Mouse (Mus musculus) liver, adult 2 months (tissue): ENCODE data around the gene Fhit. TPM values are rescaled to one million over a fixed set of nuclear protein-coding genes. Genes with fewer than 3 reads are reported as not detected.

Experiments
- DNase-seq: peaks from one replicate; pipeline ENCODE4 v3.0.0-alpha.2; 2011; ENCODE audit warnings: low read depth, low spot score; ENCODE audit errors: extremely low read depth
- H3K27ac ChIP-seq: fragments of 200-500 bp; replicated peaks from 2 replicates; pipeline ENCODE4 v1.5.1; 2012; ENCODE audit warnings: low read depth, mild to moderate bottlenecking, control low read depth, inconsistent platforms, low read length; ENCODE audit not compliant: insufficient read depth
- H3K27me3 ChIP-seq: fragments of 200-500 bp; 2 replicates; pipeline ENCODE4 v1.6.1; 2012; ENCODE audit warnings: mild to moderate bottlenecking, moderate library complexity, low read length, inconsistent platforms; ENCODE audit not compliant: control insufficient read depth, insufficient read depth
- H3K36me3 ChIP-seq: fragments of 200-500 bp; 2 replicates; pipeline ENCODE4 v1.6.1; 2012; ENCODE audit warnings: low read length, inconsistent platforms; ENCODE audit not compliant: control insufficient read depth, insufficient read depth
- H3K4me1 ChIP-seq: fragments of 200-500 bp; 2 replicates; pipeline ENCODE4 v1.6.1; 2011; ENCODE audit warnings: low read length; ENCODE audit not compliant: control insufficient read depth, insufficient read depth
- H3K4me3 ChIP-seq: fragments of 200-500 bp; 2 replicates; pipeline ENCODE4 v1.5.1; 2011; ENCODE audit warnings: low read depth, mild to moderate bottlenecking, control low read depth, low read length, moderate library complexity; ENCODE audit not compliant: insufficient read depth
- H3K79me2 ChIP-seq: fragments of 200-500 bp; 2 replicates; pipeline ENCODE4 v1.6.1; 2012; ENCODE audit warnings: inconsistent platforms, mild to moderate bottlenecking, low read length, moderate library complexity; ENCODE audit not compliant: control insufficient read depth, insufficient read depth
- H3K9ac ChIP-seq: fragments of 200-500 bp; 2 replicates; pipeline ENCODE4 v1.6.1; 2012; ENCODE audit warnings: low read depth, mild to moderate bottlenecking, control low read depth, inconsistent platforms, low read length
- CTCF ChIP-seq: fragments of 200-500 bp; IDR thresholded peaks from 2 replicates; pipeline ENCODE4 v1.5.1; 2011; ENCODE audit warnings: low read depth, low read length, control low read depth
- POLR2A ChIP-seq: fragments of 200-500 bp; IDR thresholded peaks from 2 replicates; pipeline ENCODE4 v1.6.1; 2011; ENCODE audit warnings: low read length, control low read depth; ENCODE audit not compliant: insufficient read depth; ENCODE audit errors: extremely low read depth
- WGBS: fragments of 180-500 bp; shearing (Covaris S2); methylation state at CpG from one replicate; pipeline ENCODE4 v1.1.7; 2018; 5-methylcytosine and 5-hydroxymethylcytosine counted together
- polyA plus RNA-seq: library from polyadenylated mRNA; depleted of rRNA; stranded (reverse); fragments of >200 nt; gene quantifications from 2 replicates; pipeline ENCODE4 v1.2.3, GENCODE M21; 2012
- total RNA-seq: library from RNA; depleted of rRNA; stranded (reverse); fragments of >200 nt; gene quantifications from 2 replicates; pipeline ENCODE4 v1.2.3, GENCODE M21; 2014

Gene Fhit
- total and polyA plus RNA-seq, 2 experiments = 7.6 to 7.8 TPM

DNA sequence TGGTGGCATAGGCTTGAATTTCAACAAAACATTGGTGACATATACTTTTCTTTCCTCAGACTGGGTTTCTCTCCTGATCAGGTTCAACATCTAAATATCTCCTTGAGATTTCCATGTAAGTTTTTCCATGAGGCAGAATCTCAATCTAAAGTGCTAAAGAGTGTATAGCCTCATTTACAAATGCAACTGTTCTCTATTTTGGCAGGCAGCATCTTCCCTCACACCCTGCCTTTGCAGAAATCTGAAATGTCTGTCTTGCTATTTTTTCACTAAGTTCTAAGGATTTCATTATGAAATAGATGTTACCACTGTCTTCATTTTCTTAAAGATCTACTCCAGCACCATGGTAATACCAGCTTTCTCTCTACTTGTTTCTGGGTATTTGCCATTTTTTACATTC, 1368.4 kb downstream of the Fhit start:
- DNase-seq = no peak
- H3K4me3 ChIP-seq = no peak overlapping the region
- no peak for TF ChIP-seq POLR2A
- no peaks in the 10 kb centered on the region for H3K4me1 ChIP-seq
- H3K79me2 ChIP-seq = no peaks in the 10 kb centered on the region
- no peak overlapping the region for H3K9ac ChIP-seq
- H3K36me3 ChIP-seq = no peaks in the 10 kb centered on the region
- no peak overlapping the region for H3K27ac ChIP-seq
- H3K27me3 ChIP-seq = no peaks in the 10 kb centered on the region

DNA sequence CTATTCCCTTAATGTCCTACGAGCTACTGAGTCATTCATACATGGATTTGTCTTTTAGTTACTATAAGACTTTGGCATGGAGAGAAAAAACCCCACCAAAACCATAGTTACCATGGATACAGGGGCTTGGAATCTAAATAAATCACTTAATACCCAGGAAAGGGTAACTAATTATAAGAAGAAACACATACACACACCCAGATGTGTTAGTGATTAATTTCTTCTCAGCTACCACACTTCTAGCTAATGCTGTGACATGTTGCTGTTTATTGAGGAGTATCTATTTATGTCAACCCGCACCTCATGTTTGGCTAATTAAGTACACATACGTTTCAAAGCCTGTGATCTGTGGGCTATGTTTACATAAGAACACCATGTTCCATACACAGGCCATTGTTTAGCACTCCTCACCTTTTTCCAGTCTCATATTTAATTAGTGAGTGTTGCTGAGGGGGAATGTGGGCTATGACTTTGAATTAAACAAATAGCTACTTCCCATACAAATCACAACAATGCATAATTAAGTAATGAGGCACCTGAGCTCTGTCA, 1373.4 kb downstream of the Fhit start:
- Histone ChIP-seq H3K27ac (no peak overlapping the region), H3K36me3 (no peaks in the 10 kb centered on the region), H3K4me3 (no peak overlapping the region), H3K4me1 (no peaks in the 10 kb centered on the region), H3K27me3 (no peaks in the 10 kb centered on the region), H3K9ac (no peak overlapping the region), H3K79me2 (no peaks in the 10 kb centered on the region)
- TF ChIP-seq POLR2A = no peak
- no peak for TF ChIP-seq CTCF
- 54% methylated on average over 3 of the region's 3 CpGs for WGBS
- DNase-seq = no peak

DNA sequence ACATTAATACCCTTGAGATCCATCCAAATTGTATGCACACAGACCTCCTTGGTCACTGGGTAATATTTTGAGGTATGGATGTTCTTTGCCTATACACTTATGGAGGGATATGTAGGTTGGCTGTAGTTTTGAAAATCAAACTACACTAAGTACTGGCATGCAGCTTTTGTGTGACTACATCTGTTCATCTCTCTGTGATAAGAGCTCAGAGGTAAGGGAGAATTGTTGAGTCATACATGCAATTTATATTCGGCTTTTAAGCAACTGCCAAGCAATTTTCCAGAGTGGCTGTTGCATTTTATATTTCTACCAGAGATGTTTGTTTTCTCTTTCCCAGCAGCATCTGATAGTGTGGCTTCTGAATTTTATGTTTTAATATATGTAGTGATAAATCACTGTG, 1374.4 kb downstream of the Fhit start:
- Histone ChIP-seq H3K36me3 (no peaks in the 10 kb centered on the region), H3K4me3 (no peak overlapping the region), H3K4me1 (no peaks in the 10 kb centered on the region), H3K27ac (no peak overlapping the region), H3K9ac (no peak overlapping the region), H3K27me3 (no peaks in the 10 kb centered on the region), H3K79me2 (no peaks in the 10 kb centered on the region)
- WGBS = 87% methylated on average over 1 of the region's 1 CpGs
- no peak for TF ChIP-seq CTCF
- TF ChIP-seq POLR2A = no peak
- no peak for DNase-seq

DNA sequence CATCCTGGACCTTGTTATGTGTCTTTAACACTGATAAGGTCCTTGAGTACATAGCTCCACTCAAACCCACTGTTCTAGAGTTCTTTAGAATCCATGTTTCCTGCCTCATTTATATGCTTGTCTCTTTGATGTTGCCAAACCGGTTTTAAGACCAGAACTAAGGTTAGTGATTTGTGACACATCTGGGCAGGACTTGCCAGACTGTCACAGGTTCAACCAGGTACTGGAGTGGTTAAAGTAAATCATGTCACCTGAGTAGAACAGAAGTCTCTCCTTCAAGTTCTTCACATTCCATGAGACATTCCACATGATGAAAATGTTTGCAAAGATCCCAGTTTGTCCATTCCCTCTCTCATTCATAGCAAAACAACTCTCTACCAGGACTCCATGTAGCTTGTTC, 1376.0 kb downstream of the Fhit start:
- Histone ChIP-seq H3K79me2 (no peaks in the 10 kb centered on the region), H3K4me1 (no peaks in the 10 kb centered on the region), H3K9ac (no peak overlapping the region), H3K36me3 (no peaks in the 10 kb centered on the region), H3K27me3 (no peaks in the 10 kb centered on the region), H3K27ac (no peak overlapping the region), H3K4me3 (no peak overlapping the region)
- no peak for DNase-seq
- TF ChIP-seq POLR2A (no peak), CTCF (no peak)
- WGBS = 53% methylated on average over 1 of the region's 1 CpGs

DNA sequence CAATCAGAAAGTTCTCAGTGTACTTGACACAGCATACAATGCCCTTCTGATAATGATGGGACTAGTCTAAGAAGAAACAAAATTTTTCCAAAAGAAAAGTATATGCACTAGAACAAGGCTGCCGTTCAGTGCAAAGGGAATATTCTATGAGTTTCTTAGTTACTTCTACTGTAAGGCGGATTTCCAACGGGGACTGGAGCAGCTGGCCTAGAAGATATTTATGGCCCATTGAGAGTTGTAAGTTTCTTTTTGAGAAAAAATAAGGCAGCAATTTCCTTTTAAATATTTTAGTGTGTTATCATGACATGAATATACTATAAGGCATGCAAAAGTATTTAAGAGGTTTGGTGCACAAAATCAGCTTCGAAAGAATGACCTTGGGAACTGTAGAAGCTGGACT, 1410.5 kb downstream of the Fhit start:
- Histone ChIP-seq H3K4me1 (no peaks in the 10 kb centered on the region), H3K4me3 (no peak overlapping the region), H3K36me3 (no peaks in the 10 kb centered on the region), H3K79me2 (no peaks in the 10 kb centered on the region), H3K27ac (no peak overlapping the region), H3K27me3 (no peaks in the 10 kb centered on the region), H3K9ac (no peak overlapping the region)
- no peak for TF ChIP-seq POLR2A
- TF ChIP-seq CTCF = no peak
- no peak for DNase-seq
- WGBS = 85% methylated on average over 4 of the region's 4 CpGs

DNA sequence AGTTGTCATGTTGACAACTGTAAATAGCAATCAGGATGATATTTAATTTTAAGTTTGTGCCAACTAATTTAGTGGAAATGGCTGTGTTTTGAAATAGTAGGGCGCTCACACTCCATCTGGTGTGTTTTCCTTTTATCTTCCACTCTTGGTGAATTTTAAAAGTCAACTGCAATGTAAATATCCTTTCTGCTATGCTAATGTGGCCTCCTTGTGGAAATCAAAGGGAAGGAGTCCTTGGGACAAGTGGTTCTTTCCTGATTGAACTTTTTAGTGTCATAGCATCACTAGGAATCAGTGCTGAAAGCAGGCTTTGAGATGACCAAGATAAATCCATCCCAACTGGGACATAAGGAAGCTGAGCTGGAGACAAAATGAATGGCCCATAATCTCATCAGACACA, 1413.1 kb downstream of the Fhit start:
- H3K4me1 ChIP-seq = no peaks in the 10 kb centered on the region
- no peak overlapping the region for H3K27ac ChIP-seq
- H3K79me2 ChIP-seq = no peaks in the 10 kb centered on the region

More for the DNA sequence above, 1413.1 kb downstream of the Fhit start:
- TF ChIP-seq CTCF (no peak), POLR2A (no peak)
- no peak for DNase-seq
- 89% methylated on average over 1 of the region's 1 CpGs for WGBS
- Histone ChIP-seq H3K9ac (no peak overlapping the region), H3K36me3 (no peaks in the 10 kb centered on the region), H3K4me3 (no peak overlapping the region), H3K27me3 (no peaks in the 10 kb centered on the region)
